Mouse (Mus musculus): Measurements from ENCODE around the gene Ubald1.

GRCm38 (mm10) chr16:4913783-4914735 lies 33.9 kb upstream of the Ubald1 start:
- TF ChIP-seq CTCF (IDR thresholded peaks at IDR 0.05; ENCODE audit: low read depth, low read length), result peak; percentile 74
- no peak for TF ChIP-seq POLR2A (IDR thresholded peaks at IDR 0.05; ENCODE audit: insufficient read depth, low read length)

All from ES-Bruce4 (cell line).